13 mouse cellular contexts compared by ENCODE assay signal in genomic region chr9:98367333-98367962, GRCm38 (mm10). TPM values are rescaled to one million over a fixed set of nuclear protein-coding genes. Genes with fewer than 3 reads are reported as not detected.
A peak's percentile ranks its signal among the peaks of the same experiment; 100 is the strongest.
DNase-seq lines count a peak whose midpoint lies in the region; ATAC-seq lines count a peak whose summit lies in the region.
"Had no signal": no experiment of that assay in that cellular context is flagged by ENCODE, and none has a peak within 500 bp of the region (broad histone marks: within the 10 kb centered on the region; RNA-seq: fewer than 3 reads in every experiment).

No protein-coding gene starts in this region.

- ATAC-seq in cerebellum, adult (ENCODE audit: insufficient number of reproducible peaks, low FRiP score, low TSS enrichment), result no peak

- intact Hi-C loops in left cerebral cortex, postnatal 4 days (cut with DNase I), result no loop called here

- peak; percentile 20 to 26 for DNase-seq in left cerebral cortex, adult 18-20 months (ENCODE audit: low spot score in 2 of 2)
- no peak for DNase-seq in left cerebral cortex, postnatal 4 days
- peak; percentile 47 for DNase-seq in layer of hippocampus, adult 11-12 months (ENCODE audit: low spot score)
- DNase-seq in layer of hippocampus, adult 9-11 months, result peak; percentile 62
- DNase-seq in right cerebral cortex, postnatal 14 days, result peak; percentile 11
- no peak for DNase-seq in adrenal gland, adult 2 months
- no peak for DNase-seq in thymus, postnatal 36 days
- DNase-seq: cerebellum, adult 11-12 months; cerebellum, postnatal 36 days; gastrocnemius, postnatal 10 days; heart, adult 2 months; thymus, postnatal 4 days had no signal

RNA-seq across cellular contexts. Expression of gene Rbp1, which starts 55.3 kb away (rescaled TPM):
- total RNA-seq in left cerebral cortex, adult 18-20 months (2021), result 1 to 10 TPM; 6.7 to 7.2 TPM
- 1 to 10 TPM; 9.1 to 9.6 TPM for total RNA-seq in left cerebral cortex, postnatal 4 days (2021)
- total RNA-seq in adrenal gland, adult 2 months (2021), result 1 to 10 TPM; 5.7 to 7.8 TPM
- polyA plus RNA-seq in adrenal gland, adult 2 months (2012; rRNA removed), result 3.3 and 3.7 TPM in 2 replicates

Comparison
In these comparisons a context has a peak if more than half of its experiments do, and no peak if none do; other contexts are left out.
1. DNase-seq: peak in left cerebral cortex, adult 18-20 months (2 of 2), layer of hippocampus, adult 11-12 months (single experiment), layer of hippocampus, adult 9-11 months (single experiment) and right cerebral cortex, postnatal 14 days (single experiment); none in left cerebral cortex, postnatal 4 days (single experiment), adrenal gland, adult 2 months (single experiment) and thymus, postnatal 36 days (0 of 2).